Mouse (Mus musculus) layer of hippocampus, postnatal 14 days (tissue): Measurements from ENCODE around the gene Zfand6. TPM values are rescaled to one million over a fixed set of nuclear protein-coding genes. Genes with fewer than 3 reads are reported as not detected.

Experiments
- DNase-seq, 2 experiments: peaks; one replicate each; pipeline ENCODE4 v3.0.0; 2021 to 2022; ENCODE audit warnings: low spot score in 2 of 2, mixed read lengths in 1 of 2
- total RNA-seq, 2 experiments: library from RNA; stranded (reverse); gene quantifications; 2 replicates each; pipeline ENCODE4 v1.2.3; 2021

Zfand6 gene
- total RNA-seq, 2 experiments from 2014 or later = 68.0 to 70.4 TPM

- no peak for DNase-seq
These were observed 93.8 kb downstream of the Zfand6 start for GRCm38 (mm10) chr7:84596002-84596401.

GRCm38 (mm10) chr7:84594917-84595303, 94.8 kb downstream of the Zfand6 start:
- no peak for DNase-seq

GRCm38 (mm10) chr7:84594087-84594916, 95.5 kb downstream of the Zfand6 start:
- DNase-seq = peak; percentile 31 to 54

GRCm38 (mm10) chr7:84591347-84591746, 98.4 kb downstream of the Zfand6 start:
- DNase-seq = no peak

- DNase-seq = no peak
These were observed 99.1 kb downstream of the Zfand6 start for GRCm38 (mm10) chr7:84590622-84591021.

- no peak for DNase-seq
These were observed 102.5 kb downstream of the Zfand6 start for GRCm38 (mm10) chr7:84587101-84587783.

GRCm38 (mm10) chr7:84586360-84587100, 103.2 kb downstream of the Zfand6 start:
- DNase-seq = no peak

GRCm38 (mm10) chr7:84585086-84585485, 104.7 kb downstream of the Zfand6 start:
- no peak for DNase-seq

- no peak for DNase-seq
These were observed 110.0 kb downstream of the Zfand6 start for GRCm38 (mm10) chr7:84579769-84580168.

GRCm38 (mm10) chr7:84578841-84579240, 110.9 kb downstream of the Zfand6 start:
- peak in 1 of 2 experiments; percentile 51 for DNase-seq

- no peak for DNase-seq
These were observed 112.7 kb downstream of the Zfand6 start for GRCm38 (mm10) chr7:84577034-84577433.

- no peak for DNase-seq
These were observed 123.6 kb downstream of the Zfand6 start for GRCm38 (mm10) chr7:84566200-84566599.

GRCm38 (mm10) chr7:84564236-84564635, 125.5 kb downstream of the Zfand6 start:
- no peak for DNase-seq

Other genes with a start within 250 kb of the Zfand6 start
- 10 to 100 TPM; 51.1 to 58.3 TPM for gene Gm2115, start 161.0 kb downstream of the Zfand6 start, total RNA-seq
- 10 to 100 TPM; 15.2 to 17.4 TPM for gene Fah, start 83.2 kb downstream of the Zfand6 start, total RNA-seq
- not detected for gene Olfr291, start 163.6 kb upstream of the Zfand6 start, total RNA-seq